ENCODE assay signal across 8 mouse cellular contexts in genomic region chr17:73709131-73710041, GRCm38 (mm10). TPM values are rescaled to one million over a fixed set of nuclear protein-coding genes. Genes with fewer than 3 reads are reported as not detected.
DNase-seq lines count a peak whose midpoint lies in the region; ATAC-seq and TF ChIP-seq lines count a peak whose summit lies in the region.

No protein-coding gene starts in this region.

- peak overlapping the region; percentile 92 for H3K4me2 ChIP-seq in lung, embryonic 14.5 days
- H3K4me2 ChIP-seq in stomach, embryonic 15.5 days, result peak overlapping the region; percentile 96

- H3K9ac ChIP-seq in lung, embryonic 14.5 days, result peak overlapping the region; percentile 42; the same call in 1 of the 2 replicates
- H3K9ac ChIP-seq in stomach, embryonic 15.5 days, result no peak overlapping the region

- 2% methylated on average over 43 of the region's 43 CpGs for WGBS in lung, embryonic 14.5 days
- WGBS in stomach, embryonic 15.5 days, result 2% methylated on average over 43 of the region's 43 CpGs

- H3K27me3 ChIP-seq in lung, embryonic 14.5 days (ENCODE audit: insufficient read depth, low read length), result peaks cover 42% of the 10 kb centered on the region
- peaks cover 40% of the 10 kb centered on the region for H3K27me3 ChIP-seq in stomach, embryonic 15.5 days (replicated peaks)

- no peaks in the 10 kb centered on the region for H3K9me3 ChIP-seq in lung, embryonic 14.5 days (ENCODE audit: low read depth, low read length)
- no peaks in the 10 kb centered on the region for H3K9me3 ChIP-seq in stomach, embryonic 15.5 days

- peak; percentile 15; the same call in 1 of the 2 replicates for ATAC-seq in lung, embryonic 14.5 days (ENCODE audit: insufficient read depth)
- peak; percentile 4; the same call in 1 of the 2 replicates for ATAC-seq in granulocyte monocyte progenitor cell, adult 5-6 weeks (replicated peaks; ENCODE audit: poor library complexity, severe bottlenecking)
- ATAC-seq in stomach, embryonic 15.5 days (ENCODE audit: insufficient read depth, low FRiP score, low read depth), result no peak

- 0 out of 2 replicates have a peak, but pooled peaks cover 2% of the 10 kb centered on the region for H3K4me1 ChIP-seq in lung, embryonic 14.5 days (ENCODE audit: insufficient read depth)
- peaks cover 10% of the 10 kb centered on the region for H3K4me1 ChIP-seq in stomach, embryonic 15.5 days

- H3K36me3 ChIP-seq in lung, embryonic 14.5 days (ENCODE audit: insufficient read depth), result no peaks in the 10 kb centered on the region
- H3K36me3 ChIP-seq in stomach, embryonic 15.5 days, result no peaks in the 10 kb centered on the region

- peak overlapping the region; percentile 50 for H3K4me3 ChIP-seq in lung, embryonic 14.5 days (ENCODE audit: low read depth, low read length)
- peak overlapping the region; percentile 49 for H3K4me3 ChIP-seq in stomach, embryonic 15.5 days (replicated peaks)

- peak; percentile 26 for DNase-seq in lung, embryonic 14.5 days
- no peak for DNase-seq in lung, postnatal 14 days
- DNase-seq in cerebellum, postnatal 36 days, result peak; percentile 12 to 23
- peak; percentile 76 for DNase-seq in kidney, postnatal 14 days
- peak; percentile 28 for DNase-seq in mesoderm, embryonic 11.5 days (ENCODE audit: low read depth, low spot score)
- DNase-seq in thymus, postnatal 10 days (ENCODE audit: low spot score in 2 of 2), result no peak

- H3K27ac ChIP-seq in lung, embryonic 14.5 days (ENCODE audit: low read depth), result no peak overlapping the region
- H3K27ac ChIP-seq in stomach, embryonic 15.5 days, result no peak overlapping the region

- peak; percentile 13 for TF ChIP-seq CTCF in lung, embryonic 14.5 days (IDR thresholded peaks at IDR 0.05; ENCODE audit: low read depth)

RNA-seq across cellular contexts. Expression of gene Galnt14, which starts 0.9 kb away (rescaled TPM):
- polyA plus RNA-seq in lung, embryonic 14.5 days (2014; fragmentation: Nextera tagmentation; extraction: Ambion mirVana), result 0.16 and 0.20 TPM in 2 replicates
- not detected in 2 replicates for total RNA-seq in granulocyte monocyte progenitor cell, adult 5-6 weeks (2014; fragmentation: Nextera tagmentation)
- 0.13 TPM in 1 of 2 replicates, not detected in the other for total RNA-seq in granulocyte monocyte progenitor cell, adult 5-6 weeks (2017)
- polyA plus RNA-seq in stomach, embryonic 15.5 days (2015; fragmentation: Nextera tagmentation; extraction: Ambion mirVana), result 0.28 and 0.32 TPM in 2 replicates

Comparison
In these comparisons a context has a peak if more than half of its experiments do, and no peak if none do; other contexts are left out.
1. DNase-seq: peak in lung, embryonic 14.5 days (single experiment), cerebellum, postnatal 36 days (2 of 2), kidney, postnatal 14 days (single experiment) and mesoderm, embryonic 11.5 days (single experiment); none in lung, postnatal 14 days (single experiment) and thymus, postnatal 10 days (0 of 2).